Mouse (Mus musculus): ENCODE data around the gene Spin2c.

Spin2c gene

GRCm38 (mm10) chrX:153831951-153832561 is at the start of gene Spin2c:
Spin2c (plus strand) TSS chrX:153832225.
- DNase-seq (ENCODE audit: low spot score in 2 of 2), result peak; percentile 40 to 43

GRCm38 (mm10) chrX:153832606-153833005 is 581 bp downstream of the Spin2c start:
- DNase-seq (ENCODE audit: low spot score in 2 of 2), result peak in 1 of 2 experiments; percentile 27
